Mouse (Mus musculus) forebrain, embryonic 16.5 days (tissue): ENCODE measurements around the gene Mecom. TPM values are rescaled to one million over a fixed set of nuclear protein-coding genes. Genes with fewer than 3 reads are reported as not detected.

Experiments
- ATAC-seq: fragments of 200-750 bp; cut with Nextera tagmentation; 2 replicates; pipeline ENCODE4 v1.8.0; 2017; ENCODE audit warnings: mild to moderate bottlenecking, moderate library complexity
- H3K27ac ChIP-seq: fragments of 300-500 bp; sonication (generic); 2 replicates; pipeline ENCODE4 v1.5.1; 2014; ENCODE audit warnings: low read length, control low read depth
- H3K27me3 ChIP-seq: fragments of 300-500 bp; sonication (generic); replicated peaks from 2 replicates; pipeline ENCODE4 v1.6.1; 2014; ENCODE audit warnings: low read length; ENCODE audit not compliant: control insufficient read depth, insufficient read depth
- H3K36me3 ChIP-seq: fragments of 300-500 bp; sonication (generic); 2 replicates; pipeline ENCODE4 v1.6.1; 2014; ENCODE audit not compliant: control insufficient read depth, insufficient read depth
- H3K4me1 ChIP-seq: fragments of 300-500 bp; sonication (generic); replicated peaks from 2 replicates; pipeline ENCODE4 v1.6.1; 2014; ENCODE audit warnings: low read length; ENCODE audit not compliant: control insufficient read depth, insufficient read depth
- H3K4me2 ChIP-seq: fragments of 300-500 bp; sonication (generic); 2 replicates; pipeline ENCODE4 v1.6.1; 2014; ENCODE audit warnings: mild to moderate bottlenecking, low read length, control low read depth
- H3K4me3 ChIP-seq: fragments of 300-500 bp; sonication (generic); replicated peaks from 2 replicates; pipeline ENCODE4 v1.5.1; 2014; ENCODE audit warnings: mild to moderate bottlenecking, low read length, control low read depth
- H3K9ac ChIP-seq: fragments of 300-500 bp; sonication (generic); replicated peaks from 2 replicates; pipeline ENCODE4 v1.6.1; 2014; ENCODE audit warnings: low read depth, low read length, control low read depth
- H3K9me3 ChIP-seq: fragments of 300-500 bp; sonication (generic); 2 replicates; pipeline ENCODE4 v1.6.1; 2016; ENCODE audit warnings: low read length; ENCODE audit not compliant: control insufficient read depth
- WGBS: fragments of 180-500 bp; shearing (Covaris S2); extraction: QIAGEN DNeasy Blood & Tissue Kit; methylation state at CpG from one replicate; pipeline ENCODE4 v1.1.7; 2014; 5-methylcytosine and 5-hydroxymethylcytosine counted together
- polyA plus RNA-seq: library from polyadenylated mRNA; unstranded; fragments of >200 nt; fragmentation: Nextera tagmentation; extraction: Ambion mirVana; gene quantifications from 2 replicates; pipeline ENCODE4 v1.2.1, GENCODE M21; 2015

The Mecom gene
- polyA plus RNA-seq, 1 experiment from 2014 or later: 2.1 TPM

- H3K9me3 ChIP-seq: no peaks in the 10 kb centered on the region
- ATAC-seq: no peak
- no peak overlapping the region for H3K4me3 ChIP-seq
- H3K27me3 ChIP-seq: no peaks in the 10 kb centered on the region; the same call in 1 of the 2 replicates
- no peak overlapping the region for H3K27ac ChIP-seq
- no peaks in the 10 kb centered on the region for H3K36me3 ChIP-seq
- H3K4me2 ChIP-seq: no peak overlapping the region
- H3K9ac ChIP-seq: no peak overlapping the region
- WGBS: 49% methylated on average over 5 of the region's 5 CpGs
- no peaks in the 10 kb centered on the region for H3K4me1 ChIP-seq
Observed at GRCm38 (mm10) chr3:30207431-30207830, 340.4 kb downstream of the Mecom start.

GRCm38 (mm10) chr3:30206123-30206522 lies 341.7 kb downstream of the Mecom start:
- Histone ChIP-seq H3K4me1 (no peaks in the 10 kb centered on the region), H3K27me3 (no peaks in the 10 kb centered on the region), H3K9ac (no peak overlapping the region), H3K9me3 (no peaks in the 10 kb centered on the region), H3K27ac (no peak overlapping the region), H3K4me3 (no peak overlapping the region), H3K4me2 (no peak overlapping the region), H3K36me3 (no peaks in the 10 kb centered on the region)
- no peak for ATAC-seq
- WGBS: 92% methylated on average over 8 of the region's 8 CpGs

- Histone ChIP-seq H3K4me1 (no peaks in the 10 kb centered on the region), H3K27ac (no peak overlapping the region), H3K4me2 (no peak overlapping the region), H3K9me3 (no peaks in the 10 kb centered on the region), H3K4me3 (no peak overlapping the region), H3K27me3 (no peaks in the 10 kb centered on the region), H3K9ac (no peak overlapping the region), H3K36me3 (no peaks in the 10 kb centered on the region)
- 90% methylated on average over 2 of the region's 2 CpGs for WGBS
- ATAC-seq: no peak
Observed at GRCm38 (mm10) chr3:30203764-30204163, 344.0 kb downstream of the Mecom start.

- no peaks in the 10 kb centered on the region for H3K4me1 ChIP-seq
- no peaks in the 10 kb centered on the region for H3K9me3 ChIP-seq
- 67% methylated on average over 2 of the region's 2 CpGs for WGBS
- no peak overlapping the region for H3K27ac ChIP-seq
- H3K27me3 ChIP-seq: no peaks in the 10 kb centered on the region
- no peak overlapping the region for H3K4me2 ChIP-seq
- H3K36me3 ChIP-seq: no peaks in the 10 kb centered on the region
- no peak for ATAC-seq
- H3K4me3 ChIP-seq: no peak overlapping the region
- no peak overlapping the region for H3K9ac ChIP-seq
Observed at GRCm38 (mm10) chr3:30198854-30199253, 349.0 kb downstream of the Mecom start.

GRCm38 (mm10) chr3:30198227-30198626 lies 349.6 kb downstream of the Mecom start:
- Histone ChIP-seq H3K4me2 (no peak overlapping the region), H3K36me3 (no peaks in the 10 kb centered on the region), H3K27me3 (no peaks in the 10 kb centered on the region), H3K9ac (no peak overlapping the region), H3K4me3 (no peak overlapping the region), H3K9me3 (no peaks in the 10 kb centered on the region), H3K4me1 (no peaks in the 10 kb centered on the region), H3K27ac (no peak overlapping the region)
- 87% methylated on average over 5 of the region's 5 CpGs for WGBS
- no peak for ATAC-seq

- Histone ChIP-seq H3K36me3 (no peaks in the 10 kb centered on the region), H3K9me3 (no peaks in the 10 kb centered on the region), H3K27ac (no peak overlapping the region), H3K4me2 (no peak overlapping the region), H3K4me3 (no peak overlapping the region), H3K27me3 (no peaks in the 10 kb centered on the region), H3K4me1 (no peaks in the 10 kb centered on the region), H3K9ac (no peak overlapping the region)
- WGBS: 96% methylated on average over 3 of the region's 3 CpGs
- ATAC-seq: no peak
Observed at GRCm38 (mm10) chr3:30195186-30195585, 352.6 kb downstream of the Mecom start.

GRCm38 (mm10) chr3:30192294-30193007 lies 355.4 kb downstream of the Mecom start:
- WGBS: 44% methylated on average over 12 of the region's 12 CpGs
- no peak overlapping the region for H3K4me2 ChIP-seq
- no peaks in the 10 kb centered on the region for H3K4me1 ChIP-seq
- H3K36me3 ChIP-seq: no peaks in the 10 kb centered on the region
- no peak overlapping the region for H3K4me3 ChIP-seq
- H3K9ac ChIP-seq: no peak overlapping the region
- H3K27ac ChIP-seq: no peak overlapping the region
- ATAC-seq: no peak
- H3K9me3 ChIP-seq: no peaks in the 10 kb centered on the region
- no peaks in the 10 kb centered on the region for H3K27me3 ChIP-seq

- H3K4me2 ChIP-seq: no peak overlapping the region
- no peaks in the 10 kb centered on the region for H3K9me3 ChIP-seq
- ATAC-seq: no peak
- H3K36me3 ChIP-seq: no peaks in the 10 kb centered on the region
- H3K4me3 ChIP-seq: no peak overlapping the region
- no peaks in the 10 kb centered on the region for H3K4me1 ChIP-seq
- no peak overlapping the region for H3K9ac ChIP-seq
- WGBS: 83% methylated on average over 2 of the region's 2 CpGs
- H3K27me3 ChIP-seq: no peaks in the 10 kb centered on the region
- H3K27ac ChIP-seq: no peak overlapping the region
Observed at GRCm38 (mm10) chr3:30189325-30189724, 358.5 kb downstream of the Mecom start.

GRCm38 (mm10) chr3:30187812-30188469 lies 359.9 kb downstream of the Mecom start:
- WGBS: 34% methylated on average over 5 of the region's 5 CpGs
- no peak overlapping the region for H3K27ac ChIP-seq
- no peaks in the 10 kb centered on the region for H3K9me3 ChIP-seq
- no peak for ATAC-seq
- H3K36me3 ChIP-seq: no peaks in the 10 kb centered on the region
- no peak overlapping the region for H3K4me3 ChIP-seq
- H3K9ac ChIP-seq: no peak overlapping the region
- no peak overlapping the region for H3K4me2 ChIP-seq
- no peaks in the 10 kb centered on the region for H3K27me3 ChIP-seq
- no peaks in the 10 kb centered on the region for H3K4me1 ChIP-seq
